Mouse (Mus musculus) c-Kit-negative CD71-positive TER-119-positive erythroid progenitor cells, embryonic 14.5 days (primary cell): ENCODE results near the gene Disc1.

Source experiments
- DNase-seq: peaks from one replicate; pipeline ENCODE4 v3.0.0-alpha.2; 2013; ENCODE audit warnings: low read depth, low spot score

Gene Disc1

GRCm38 (mm10) chr8:125258806-125259500 is 205.0 kb downstream of the Disc1 start:
- DNase-seq: no peak

- no peak for DNase-seq
Observed at GRCm38 (mm10) chr8:125268181-125268705, 214.2 kb downstream of the Disc1 start.

- no peak for DNase-seq
Observed at GRCm38 (mm10) chr8:125270292-125270691, 216.3 kb downstream of the Disc1 start.

- DNase-seq: no peak
Observed at GRCm38 (mm10) chr8:125271357-125271756, 217.4 kb downstream of the Disc1 start.

GRCm38 (mm10) chr8:125272089-125272866 is 218.3 kb downstream of the Disc1 start:
- DNase-seq: no peak

- DNase-seq: no peak
Observed at GRCm38 (mm10) chr8:125277071-125277682, 223.2 kb downstream of the Disc1 start.

GRCm38 (mm10) chr8:125279156-125279555 is 225.2 kb downstream of the Disc1 start:
- DNase-seq: no peak

- DNase-seq: no peak
Observed at GRCm38 (mm10) chr8:125279892-125280291, 225.9 kb downstream of the Disc1 start.

GRCm38 (mm10) chr8:125282531-125282930 is 228.5 kb downstream of the Disc1 start:
- DNase-seq: no peak

GRCm38 (mm10) chr8:125283542-125283941 is 229.5 kb downstream of the Disc1 start:
- DNase-seq: no peak

- DNase-seq: no peak
Observed at GRCm38 (mm10) chr8:125284875-125285274, 230.9 kb downstream of the Disc1 start.

GRCm38 (mm10) chr8:125285391-125285790 is 231.4 kb downstream of the Disc1 start:
- no peak for DNase-seq

GRCm38 (mm10) chr8:125285966-125286681 is 232.1 kb downstream of the Disc1 start:
- DNase-seq: no peak

GRCm38 (mm10) chr8:125287311-125287710 is 233.3 kb downstream of the Disc1 start:
- no peak for DNase-seq

GRCm38 (mm10) chr8:125287841-125288341 is 233.9 kb downstream of the Disc1 start:
- no peak for DNase-seq

GRCm38 (mm10) chr8:125291506-125291905 is 237.5 kb downstream of the Disc1 start:
- DNase-seq: no peak

GRCm38 (mm10) chr8:125291932-125292717 is 238.1 kb downstream of the Disc1 start:
- no peak for DNase-seq

GRCm38 (mm10) chr8:125292933-125293591 is 239.1 kb downstream of the Disc1 start:
- DNase-seq: no peak

- DNase-seq: no peak
Observed at GRCm38 (mm10) chr8:125299248-125299647, 245.3 kb downstream of the Disc1 start.

- DNase-seq: no peak
Observed at GRCm38 (mm10) chr8:125301931-125302361, 248.0 kb downstream of the Disc1 start.
